Mouse (Mus musculus) lung, postnatal 0 days (tissue): Measurements from ENCODE around the gene Mad2l1bp.

Experiments used
- CTCF ChIP-seq: IDR thresholded peaks from 2 replicates; pipeline ENCODE4 v1.5.1; 2016; ENCODE audit warnings: antibody characterized with exemption, mild to moderate bottlenecking
- EP300 ChIP-seq: IDR thresholded peaks from 2 replicates; pipeline ENCODE4 v1.6.1; 2016; ENCODE audit warnings: antibody characterized with exemption, mild to moderate bottlenecking, control low read depth

GRCm38 (mm10) chr17:46161710-46162109, 8.4 kb upstream of the Mad2l1bp start:
- no peak for TF ChIP-seq EP300
- TF ChIP-seq CTCF: no peak
